Mouse (Mus musculus) thymus, adult 2 months (tissue): ENCODE data around the gene Ccdc106.

Experiments
- CTCF ChIP-seq: fragments of 200-500 bp; IDR thresholded peaks from 2 replicates; pipeline ENCODE4 v1.5.1; 2012; ENCODE audit warnings: mild to moderate bottlenecking, control low read depth, low read length, moderate library complexity, borderline replicate concordance; ENCODE audit not compliant: control insufficient read depth, poor library complexity, insufficient read depth; ENCODE audit errors: extremely low read depth
- POLR2A ChIP-seq: fragments of 200-500 bp; IDR thresholded peaks from 2 replicates; pipeline ENCODE4 v1.6.1; 2012; ENCODE audit warnings: mild to moderate bottlenecking, low read length, control low read depth, moderate library complexity; ENCODE audit not compliant: control insufficient read depth, poor library complexity, insufficient read depth; ENCODE audit errors: extremely low read depth

- TF ChIP-seq CTCF, result no peak
- TF ChIP-seq POLR2A, result peak; percentile 84
These were observed 41.5 kb downstream of the Ccdc106 start, which contains the start of gene U2af2 for GRCm38 (mm10) chr7:5061774-5062359.
